Mouse (Mus musculus) testis, adult 2 months (tissue): ENCODE data around the gene Gid4.

Experiments
- CTCF ChIP-seq: fragments of 200-500 bp; IDR thresholded peaks from 2 replicates; pipeline ENCODE4 v1.5.1; 2012; ENCODE audit warnings: low read depth, mild to moderate bottlenecking, inconsistent platforms, low read length, moderate library complexity; ENCODE audit not compliant: control insufficient read depth, insufficient read depth, insufficient replicate concordance
- POLR2A ChIP-seq: fragments of 200-500 bp; IDR thresholded peaks from 2 replicates; pipeline ENCODE4 v1.6.1; 2012; ENCODE audit warnings: low read depth, mild to moderate bottlenecking, inconsistent platforms, low read length, moderate library complexity; ENCODE audit not compliant: control insufficient read depth

DNA sequence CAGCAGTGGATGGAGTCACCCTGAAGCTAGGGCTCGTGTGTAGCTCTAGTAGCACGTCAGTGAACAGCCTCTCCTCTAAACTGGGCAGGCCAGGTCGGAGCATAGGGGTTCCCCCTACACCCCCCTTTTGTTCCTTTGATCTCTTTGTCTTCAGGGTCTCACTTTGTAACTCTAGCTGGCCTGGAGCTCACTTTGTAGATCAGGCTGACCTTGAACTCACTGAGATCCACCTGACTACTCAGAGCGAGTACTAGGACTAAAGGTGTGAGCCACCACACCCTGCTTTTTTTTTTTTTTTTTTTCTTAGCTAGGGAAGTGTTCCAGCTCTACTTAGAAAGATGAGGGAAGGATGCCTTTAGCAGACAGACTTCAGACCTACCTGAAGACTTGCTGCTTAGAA lies 27.1 kb downstream of the Gid4 start:
- TF ChIP-seq POLR2A (no peak), CTCF (no peak)
